Mouse (Mus musculus) ES-Bruce4 (cell line): Measurements from ENCODE around the gene Rs1.

Experiments
- CTCF ChIP-seq: IDR thresholded peaks from one replicate; pipeline ENCODE4 v1.8.1; 2011; ENCODE audit warnings: low read depth, low read length
- EP300 ChIP-seq: IDR thresholded peaks from 2 replicates; pipeline ENCODE4 v1.6.1; 2011; ENCODE audit warnings: low read depth, low read length; ENCODE audit not compliant: insufficient read depth
- POLR2A ChIP-seq: IDR thresholded peaks from one replicate; pipeline ENCODE4 v1.8.1; 2011; ENCODE audit warnings: low read length; ENCODE audit not compliant: insufficient read depth

DNA sequence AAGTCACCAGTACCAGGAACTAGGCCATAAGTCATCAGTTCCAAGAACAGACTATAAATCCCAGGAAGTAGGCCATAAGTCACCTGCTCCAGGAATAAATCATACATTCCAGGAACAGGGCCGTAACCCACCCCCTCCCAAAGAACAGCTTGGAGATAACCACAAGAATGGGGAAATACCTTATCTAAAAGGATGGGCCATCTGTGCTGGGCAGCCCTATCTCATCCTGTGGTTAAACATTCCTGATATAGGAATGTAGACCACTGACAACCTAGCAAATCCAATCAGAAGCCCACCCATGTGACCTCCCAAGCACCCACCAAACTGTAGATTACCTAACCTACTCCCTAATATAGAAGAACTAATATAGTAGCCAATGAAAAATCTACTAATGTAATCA, 22.4 kb upstream of the Rs1 start:
- TF ChIP-seq POLR2A (no peak), CTCF (no peak), EP300 (no peak)
